Mouse (Mus musculus): ENCODE measurements around the gene Larp7.

Gene Larp7

DNA sequence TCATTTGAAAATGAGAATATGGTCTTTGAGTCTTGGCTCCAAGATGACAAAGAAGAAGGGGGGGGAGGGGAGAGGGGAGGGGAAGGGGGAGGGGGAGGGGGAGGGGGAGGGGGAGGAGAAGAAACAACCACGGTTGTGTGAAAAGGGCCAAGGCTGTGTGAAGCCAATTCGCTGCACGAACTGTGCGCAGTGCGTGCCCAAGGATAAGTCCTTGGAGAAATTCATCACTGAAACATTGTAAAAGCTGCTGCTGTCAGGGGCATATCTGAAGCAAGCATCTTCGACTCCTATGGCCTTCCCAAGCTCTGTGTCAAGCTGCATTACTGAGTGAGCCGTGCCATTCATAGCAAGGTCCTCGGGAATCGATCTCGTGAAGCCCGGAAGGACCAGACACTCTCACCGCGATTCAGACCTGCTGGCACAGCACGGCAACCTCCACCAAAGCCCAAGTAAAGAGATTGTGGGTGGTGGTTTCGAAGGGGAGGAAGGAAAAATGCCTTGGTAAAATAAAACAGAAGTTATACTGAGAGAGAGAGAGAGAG lies 40.3 kb downstream of the Larp7 start:
- no peak for DNase-seq (ENCODE audit: low spot score in 2 of 2)

DNA sequence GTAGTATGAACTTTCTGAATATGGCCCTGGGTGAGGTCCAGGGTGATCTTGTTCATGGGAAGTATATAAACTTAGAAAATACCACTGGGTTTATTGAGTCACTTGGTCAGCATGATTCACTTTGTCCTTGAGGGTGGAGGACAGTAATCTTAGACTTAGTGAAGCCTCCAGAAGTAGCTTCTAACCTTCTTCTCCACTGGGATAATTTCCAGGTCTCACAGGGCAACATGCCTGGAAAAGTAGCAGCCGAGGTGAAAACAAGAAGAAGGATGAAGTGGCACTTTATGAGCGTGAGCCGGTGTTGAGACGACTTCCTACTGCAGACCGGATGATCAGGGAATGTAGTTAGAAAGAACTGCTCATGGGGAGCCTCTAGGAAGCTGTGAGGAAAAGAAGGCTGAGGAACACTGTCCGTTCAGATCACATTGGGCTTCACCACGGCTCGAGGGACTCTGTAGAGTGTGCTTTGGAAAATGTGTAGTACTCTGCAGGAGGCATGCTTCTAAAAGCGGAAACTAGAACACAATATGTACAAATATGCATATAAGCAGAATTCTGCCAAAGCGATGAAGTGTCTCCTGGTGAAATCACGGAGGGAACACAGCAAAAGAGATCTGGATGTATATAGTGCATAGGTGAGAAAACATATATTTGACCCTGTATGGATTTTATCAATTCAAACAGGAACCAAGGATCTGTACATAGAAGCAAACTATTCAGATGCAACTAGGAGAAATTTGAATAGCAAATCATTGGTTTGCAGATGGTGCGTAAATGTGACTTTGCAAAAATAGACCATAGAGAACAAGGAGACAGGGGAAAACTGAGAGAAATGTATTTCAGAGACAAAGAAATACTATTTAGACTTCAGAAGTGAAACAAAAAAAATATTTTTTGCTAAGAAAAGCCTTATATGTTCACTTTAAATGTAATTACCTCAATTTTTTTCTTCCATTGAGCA lies 41.1 kb downstream of the Larp7 start:
- DNase-seq (ENCODE audit: low spot score in 2 of 2) = no peak

DNA sequence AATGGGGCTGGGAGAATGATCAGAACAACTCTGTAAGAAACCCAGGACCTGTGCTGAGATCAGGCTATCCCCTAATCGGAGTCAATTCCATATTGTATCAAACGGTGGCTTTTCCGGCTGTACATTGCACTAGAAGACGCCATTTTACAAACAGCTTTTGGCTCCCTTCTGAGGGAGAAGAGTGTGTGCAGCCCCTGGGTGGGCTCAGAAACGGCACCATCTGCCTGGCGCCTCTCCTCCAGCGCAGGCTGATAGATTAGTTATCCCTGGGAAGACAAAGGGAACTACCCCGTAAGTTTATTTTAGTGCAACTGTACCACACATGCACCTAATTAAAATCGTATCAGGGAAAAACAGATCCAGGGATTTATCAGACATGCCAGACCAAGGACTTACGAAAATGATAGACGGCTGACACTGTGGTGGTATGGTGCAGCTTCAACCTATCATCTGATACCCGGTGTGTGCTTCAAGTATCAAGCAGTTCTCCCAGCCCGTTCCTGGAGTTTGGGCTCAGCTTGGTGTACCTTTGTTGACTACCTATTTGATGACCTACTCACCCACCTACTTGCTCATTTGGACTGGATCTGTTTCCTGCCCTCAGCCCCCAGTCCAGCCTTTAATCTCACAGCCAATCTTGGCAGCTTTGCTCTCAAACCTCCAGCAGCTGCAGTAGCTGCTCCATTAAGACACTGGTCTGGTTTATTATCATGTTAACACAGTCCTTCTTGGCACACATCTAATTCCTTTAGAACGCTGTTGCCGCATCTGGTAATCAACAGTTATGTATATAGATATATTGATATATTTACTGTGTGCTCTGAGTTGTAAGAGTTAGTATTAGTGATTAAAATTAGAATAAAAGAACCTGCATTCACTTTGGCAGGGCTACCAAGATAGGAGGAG lies 45.0 kb downstream of the Larp7 start:
- no peak for DNase-seq (ENCODE audit: low spot score in 2 of 2)

DNA sequence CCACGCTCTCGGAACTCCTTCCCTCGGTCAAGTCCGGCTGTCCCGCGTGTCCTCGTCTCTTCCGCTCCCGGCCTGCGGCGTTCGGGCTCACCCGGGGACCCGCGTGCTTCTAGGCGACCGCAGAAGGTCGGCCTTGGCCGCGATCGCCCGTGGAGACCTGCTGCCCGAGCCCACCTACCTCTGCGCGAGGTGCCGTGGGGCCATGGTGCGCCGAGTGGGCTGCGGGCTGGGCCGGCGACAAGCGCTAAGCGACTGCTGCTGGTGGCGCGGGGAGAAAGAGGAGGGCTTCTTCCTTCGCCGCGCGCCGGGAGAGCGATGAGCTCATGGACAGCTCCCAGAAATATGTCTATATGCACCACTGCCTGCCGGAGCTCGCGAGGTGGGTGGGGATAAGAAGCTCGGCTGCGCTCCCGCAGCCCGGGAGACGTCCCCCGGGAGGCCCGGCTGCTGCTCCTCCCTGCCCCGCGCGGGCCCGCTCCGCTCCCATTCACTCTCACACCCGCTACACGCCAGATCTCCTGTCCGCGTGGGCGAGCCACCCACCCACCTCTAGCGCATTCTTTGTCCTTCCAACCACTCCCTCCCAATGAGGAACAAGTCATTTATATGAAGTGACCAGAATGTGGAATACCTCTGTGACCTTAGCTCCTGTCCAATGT lies 54.3 kb downstream of the Larp7 start, which contains the start of gene Ank2:
Ank2 (minus strand) TSS at position 609 of the 659 bp plus-strand sequence.
- no peak for DNase-seq (ENCODE audit: low spot score in 2 of 2)

DNA sequence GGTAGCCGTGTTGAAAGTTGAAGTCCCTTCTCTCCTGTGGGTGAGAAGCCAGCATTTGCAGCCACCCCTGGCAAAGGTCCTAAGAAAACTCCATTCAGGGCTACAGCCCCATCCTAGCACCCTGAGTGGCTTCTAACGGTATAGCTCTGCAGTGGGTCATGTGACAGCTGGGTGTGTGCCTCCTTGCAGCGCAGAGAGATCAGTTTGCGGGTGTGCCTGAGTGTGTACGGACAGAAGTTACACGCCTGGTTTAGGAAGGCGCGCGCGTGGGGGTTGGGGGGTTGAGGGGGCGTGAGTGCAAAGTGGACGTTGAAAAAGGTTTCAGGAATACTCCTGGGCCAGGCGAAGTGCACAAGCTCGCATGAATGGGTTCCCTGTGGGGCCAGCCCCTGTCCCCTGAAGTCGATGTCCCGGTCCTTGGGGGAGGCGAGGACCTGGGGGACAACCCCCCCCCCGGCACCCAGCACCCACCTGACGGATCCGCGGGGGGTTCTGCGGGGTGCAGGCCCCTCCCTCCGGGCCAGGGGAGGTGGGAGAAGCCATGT lies 54.9 kb downstream of the Larp7 start:
- DNase-seq (ENCODE audit: low spot score in 2 of 2) = no peak

DNA sequence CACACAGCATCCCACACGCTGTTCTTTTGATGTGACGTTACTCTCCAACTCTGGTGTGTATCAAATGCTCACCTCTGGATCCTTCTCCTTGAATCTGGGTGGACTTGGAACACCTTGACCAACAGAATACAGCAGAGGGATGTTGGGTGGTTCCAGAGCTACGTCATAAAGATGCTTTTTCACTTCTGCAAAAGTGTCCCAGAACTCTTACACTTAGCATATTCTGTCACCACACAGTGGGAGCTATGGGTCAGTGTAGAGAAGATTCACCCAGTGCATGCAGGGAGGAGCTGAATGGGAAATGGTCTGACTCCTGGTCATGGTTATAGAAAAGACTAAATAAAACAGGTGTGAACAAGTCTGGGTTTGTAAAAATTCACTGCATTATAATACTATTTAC lies 60.5 kb downstream of the Larp7 start:
- DNase-seq (ENCODE audit: low spot score in 2 of 2) = no peak

DNA sequence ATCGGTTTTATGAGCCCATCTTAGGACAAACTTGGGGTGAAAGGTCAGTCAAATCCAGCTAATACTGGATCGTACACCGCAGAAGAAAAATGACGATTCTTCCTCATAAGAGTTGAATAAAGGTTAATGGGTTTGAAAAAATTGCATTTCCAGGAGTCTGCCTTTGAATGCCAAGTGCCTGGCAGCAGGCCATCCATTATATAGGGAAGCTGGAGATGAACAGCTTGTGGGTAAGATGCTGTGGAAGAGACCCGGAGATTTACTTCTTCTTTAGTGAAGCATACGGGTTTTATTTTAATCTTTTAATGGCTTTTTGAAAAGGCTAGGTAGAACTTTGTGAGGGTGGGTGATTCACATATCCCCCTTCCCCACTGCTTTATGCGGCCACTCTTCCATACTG lies 65.8 kb downstream of the Larp7 start:
- no peak for DNase-seq (ENCODE audit: low spot score in 2 of 2)
